Mouse (Mus musculus) myocyte (in vitro differentiated cells): Measurements from ENCODE around the gene 1700017D01Rik. TPM values are rescaled to one million over a fixed set of nuclear protein-coding genes. Genes with fewer than 3 reads are reported as not detected.
"Not testable (repeated sequence)": the region's sequence is repeated elsewhere in the genome, so short reads cannot be mapped to it uniquely, and the experiment has no call there.

Source experiments
- H3K27me3 ChIP-seq: one replicate; pipeline ENCODE4 v1.6.1; 2011; ENCODE audit not compliant: control insufficient read depth, insufficient read depth, insufficient read length
- H3K36me3 ChIP-seq: one replicate; pipeline ENCODE4 v1.6.1; 2011; ENCODE audit not compliant: control insufficient read depth, insufficient read depth
- H3K4me2 ChIP-seq: one replicate; pipeline ENCODE4 v1.6.1; 2011; ENCODE audit warnings: low read depth, control low read depth
- H3K4me3 ChIP-seq: one replicate; pipeline ENCODE4 v1.5.1; 2011; ENCODE audit warnings: mild to moderate bottlenecking, control low read depth, moderate library complexity
- H3K79me2 ChIP-seq: one replicate; pipeline ENCODE4 v1.6.1; 2011; ENCODE audit not compliant: control insufficient read depth, insufficient read depth
- H3ac ChIP-seq: one replicate; pipeline ENCODE4 v1.6.1; 2011; ENCODE audit not compliant: control insufficient read depth, insufficient read length
- CEBPB ChIP-seq: IDR thresholded peaks from 2 replicates; pipeline ENCODE4 v1.6.1; 2011; ENCODE audit warnings: mild to moderate bottlenecking, moderate library complexity; ENCODE audit not compliant: poor library complexity, insufficient read depth, severe bottlenecking
- E2F4 ChIP-seq: IDR thresholded peaks from one replicate; pipeline ENCODE4 v1.6.1; 2011; ENCODE audit warnings: mild to moderate bottlenecking, control low read depth, moderate library complexity; ENCODE audit not compliant: insufficient read depth
- MAX ChIP-seq: IDR thresholded peaks from one replicate; pipeline ENCODE4 v1.6.1; 2011; ENCODE audit warnings: low read depth, mild to moderate bottlenecking, control low read depth
- MYOD1 ChIP-seq, 3 experiments: IDR thresholded peaks; one replicate each; pipeline ENCODE4 v1.6.1; 2011; ENCODE audit warnings: control low read depth in 2 of 3, low read depth in 2 of 3, mild to moderate bottlenecking in 2 of 3, moderate library complexity in 1 of 3; ENCODE audit not compliant: insufficient read length in 2 of 3, control insufficient read depth in 1 of 3
- MYOG ChIP-seq, 3 experiments: IDR thresholded peaks; one replicate each; pipeline ENCODE4 v1.6.1; 2011; ENCODE audit warnings: control low read depth in 2 of 3, low read depth in 2 of 3, mild to moderate bottlenecking in 2 of 3; ENCODE audit not compliant: insufficient read length in 2 of 3, control insufficient read depth in 1 of 3, insufficient read depth in 1 of 3
- POLR2A ChIP-seq: IDR thresholded peaks from one replicate; pipeline ENCODE4 v1.6.1; 2011; ENCODE audit warnings: low read depth, mild to moderate bottlenecking, control low read depth, moderate library complexity; ENCODE audit not compliant: insufficient read length
- POLR2AphosphoS2 ChIP-seq: IDR thresholded peaks from one replicate; pipeline ENCODE4 v1.6.1; 2011; ENCODE audit warnings: low read depth, control low read depth; ENCODE audit not compliant: insufficient read length
- REST ChIP-seq: IDR thresholded peaks from one replicate; pipeline ENCODE4 v1.6.1; 2011; ENCODE audit warnings: mild to moderate bottlenecking, control low read depth, moderate library complexity; ENCODE audit not compliant: insufficient read depth, insufficient read length
- SRF ChIP-seq: IDR thresholded peaks from one replicate; pipeline ENCODE4 v1.6.1; 2011; ENCODE audit warnings: low read depth; ENCODE audit not compliant: control insufficient read depth, insufficient read length
- TCF12 ChIP-seq: IDR thresholded peaks from one replicate; pipeline ENCODE4 v1.6.1; 2011; ENCODE audit warnings: mild to moderate bottlenecking, control low read depth; ENCODE audit not compliant: poor library complexity, insufficient read depth, severe bottlenecking
- TCF3 ChIP-seq: IDR thresholded peaks from one replicate; pipeline ENCODE4 v1.6.1; 2011; ENCODE audit warnings: low read depth, control low read depth; ENCODE audit not compliant: insufficient read length
- USF1 ChIP-seq: IDR thresholded peaks from one replicate; pipeline ENCODE4 v1.6.1; 2011; ENCODE audit warnings: low read depth, mild to moderate bottlenecking, control low read depth, moderate library complexity
- polyA plus RNA-seq: library from polyadenylated mRNA; unstranded; fragments of >200 nt; fragmentation: generic; extraction: Trizol; gene quantifications from one replicate; pipeline ENCODE4 v1.2.1, GENCODE M21; 2012; ENCODE audit warnings: missing spikeins

Gene 1700017D01Rik
- not detected for polyA plus RNA-seq

DNA sequence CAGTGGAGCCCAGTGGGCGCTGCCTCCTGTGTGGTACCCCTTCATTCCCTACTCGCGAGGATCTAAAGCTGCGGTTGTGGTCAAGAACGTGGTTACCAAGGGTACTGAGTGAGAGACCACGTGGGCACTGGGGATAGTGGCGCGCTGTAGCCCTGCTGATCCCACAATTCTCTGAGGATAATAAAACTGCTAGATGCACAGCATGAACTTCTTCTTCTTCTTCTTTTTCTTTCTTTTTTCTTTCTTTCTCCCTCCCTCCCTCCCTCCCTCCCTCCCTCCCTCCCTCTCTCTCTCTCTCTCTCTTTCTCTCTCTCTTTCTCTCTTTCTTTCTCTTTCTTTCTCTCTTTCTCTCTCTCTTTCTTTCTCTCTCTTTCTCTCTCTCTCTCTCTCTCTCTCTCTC lies at the start of gene 1700017D01Rik:
1700017D01Rik (minus strand) TSS at position 101 of the 400 bp plus-strand sequence.
- H3K36me3 ChIP-seq, H3K79me2 ChIP-seq, H3K4me2 ChIP-seq, H3K27me3 ChIP-seq, H3K4me3 ChIP-seq, H3ac ChIP-seq: not testable (repeated sequence)

DNA sequence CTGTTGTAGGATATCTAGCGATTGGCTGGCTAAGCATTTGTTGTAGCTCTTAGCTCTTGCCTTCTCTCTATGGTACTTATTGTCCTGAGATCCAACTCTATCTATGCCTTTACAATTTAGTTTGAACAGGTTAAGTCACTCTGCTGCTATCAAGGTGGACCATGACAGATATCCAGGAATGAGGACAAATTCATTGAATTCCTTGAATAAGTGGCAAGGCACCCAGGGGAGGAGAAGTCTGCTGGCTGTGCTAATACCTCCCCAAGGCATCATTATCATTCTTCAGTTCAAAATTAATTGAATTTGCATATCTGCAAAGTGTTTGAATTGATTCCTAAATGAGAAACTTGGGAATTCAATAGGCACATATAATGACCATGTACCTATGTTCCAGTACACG lies 46.8 kb upstream of the 1700017D01Rik start:
- H3K79me2 ChIP-seq = no peaks in the 10 kb centered on the region
- TF ChIP-seq POLR2AphosphoS2 (no peak), USF1 (no peak), CEBPB (no peak), TCF3 (no peak), SRF (no peak), E2F4 (no peak), MAX (no peak), REST (no peak), MYOG (IDR thresholded peaks at IDR 0.05; ENCODE audit: control insufficient read depth in 1 of 3, insufficient read depth in 1 of 3, insufficient read length in 2 of 3, low read depth in 2 of 3) (no peak), TCF12 (no peak), MYOD1 (IDR thresholded peaks at IDR 0.05; ENCODE audit: control insufficient read depth in 1 of 3, insufficient read length in 2 of 3, low read depth in 2 of 3) (no peak), POLR2A (no peak)
- no peak overlapping the region for H3ac ChIP-seq
- no peak overlapping the region for H3K4me2 ChIP-seq
- H3K4me3 ChIP-seq = no peak overlapping the region
- no peaks in the 10 kb centered on the region for H3K27me3 ChIP-seq
- H3K36me3 ChIP-seq = no peaks in the 10 kb centered on the region

GRCm38 (mm10) chr19:11165172-11165571 lies 34.5 kb upstream of the 1700017D01Rik start, which contains the start of gene 1700025F22Rik:
Gene 1700025F22Rik, minus strand, starts transcription at chr19:11165320.
- no peaks in the 10 kb centered on the region for H3K36me3 ChIP-seq
- no peaks in the 10 kb centered on the region for H3K79me2 ChIP-seq
- no peak within 1 kb of the TSS for H3K4me2 ChIP-seq
- no peak within 1 kb of the TSS for H3K4me3 ChIP-seq
- no peak for TF ChIP-seq TCF12
- no peak for TF ChIP-seq SRF
- TF ChIP-seq USF1 = no peak
- TF ChIP-seq POLR2A = no peak
- no peak for TF ChIP-seq CEBPB
- no peak for TF ChIP-seq POLR2AphosphoS2
- TF ChIP-seq REST = no peak
- TF ChIP-seq MYOG (IDR thresholded peaks at IDR 0.05; ENCODE audit: control insufficient read depth in 1 of 3, insufficient read depth in 1 of 3, insufficient read length in 2 of 3, low read depth in 2 of 3) = no peak
- TF ChIP-seq MAX = no peak
- no peak for TF ChIP-seq TCF3
- no peak for TF ChIP-seq MYOD1 (IDR thresholded peaks at IDR 0.05; ENCODE audit: control insufficient read depth in 1 of 3, insufficient read length in 2 of 3, low read depth in 2 of 3)
- TF ChIP-seq E2F4 = no peak
- no peak within 1 kb of the TSS for H3ac ChIP-seq
- no peaks in the 10 kb centered on the region for H3K27me3 ChIP-seq

- H3K79me2 ChIP-seq, H3K4me3 ChIP-seq, H3K36me3 ChIP-seq, H3K4me2 ChIP-seq, H3ac ChIP-seq, H3K27me3 ChIP-seq: not testable (repeated sequence)
Observed at GRCm38 (mm10) chr19:11157890-11158289, 27.2 kb upstream of the 1700017D01Rik start.

GRCm38 (mm10) chr19:11135336-11135735 lies 4.7 kb upstream of the 1700017D01Rik start:
- TF ChIP-seq USF1 = no peak
- TF ChIP-seq SRF = no peak
- no peak for TF ChIP-seq MYOG (IDR thresholded peaks at IDR 0.05; ENCODE audit: control insufficient read depth in 1 of 3, insufficient read depth in 1 of 3, insufficient read length in 2 of 3, low read depth in 2 of 3)
- TF ChIP-seq MAX = no peak
- no peak for TF ChIP-seq POLR2AphosphoS2
- TF ChIP-seq E2F4 = no peak
- no peak for TF ChIP-seq TCF12
- no peak for TF ChIP-seq POLR2A

DNA sequence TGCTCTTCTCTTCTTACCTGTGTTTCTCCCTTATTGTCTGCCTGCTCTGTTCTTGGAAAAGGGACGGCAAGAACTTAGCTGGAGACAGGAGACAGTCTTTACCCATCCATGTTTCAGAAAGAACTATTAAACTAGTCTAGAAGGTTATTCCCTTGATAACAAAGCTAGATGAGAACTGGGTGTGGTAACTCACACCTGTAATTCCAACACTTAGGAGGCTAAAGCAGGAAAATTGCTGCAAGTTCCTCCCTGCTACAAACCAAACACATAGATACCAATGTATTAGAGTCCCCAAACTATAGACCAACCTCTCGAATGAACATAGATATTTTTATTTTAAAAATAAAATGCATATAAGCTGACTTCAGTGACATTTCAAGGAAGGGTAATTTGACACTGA lies 4.2 kb upstream of the 1700017D01Rik start:
- Histone ChIP-seq H3ac (no peak overlapping the region), H3K36me3 (no peaks in the 10 kb centered on the region), H3K4me3 (no peak overlapping the region), H3K27me3 (no peaks in the 10 kb centered on the region), H3K4me2 (no peak overlapping the region), H3K79me2 (no peaks in the 10 kb centered on the region)
- no peak for TF ChIP-seq POLR2A
- TF ChIP-seq SRF = no peak
- no peak for TF ChIP-seq MYOG (IDR thresholded peaks at IDR 0.05; ENCODE audit: control insufficient read depth in 1 of 3, insufficient read depth in 1 of 3, insufficient read length in 2 of 3, low read depth in 2 of 3)
- TF ChIP-seq REST = no peak
- no peak for TF ChIP-seq MAX
- TF ChIP-seq E2F4 = no peak
- no peak for TF ChIP-seq MYOD1 (IDR thresholded peaks at IDR 0.05; ENCODE audit: control insufficient read depth in 1 of 3, insufficient read length in 2 of 3, low read depth in 2 of 3)
- TF ChIP-seq CEBPB = no peak
- no peak for TF ChIP-seq USF1
- no peak for TF ChIP-seq POLR2AphosphoS2
- no peak for TF ChIP-seq TCF3

More at GRCm38 (mm10) chr19:11135336-11135735, 4.7 kb upstream of the 1700017D01Rik start:
- no peaks in the 10 kb centered on the region for H3K27me3 ChIP-seq
- no peak overlapping the region for H3K4me3 ChIP-seq
- H3K4me2 ChIP-seq = no peak overlapping the region
- H3K36me3 ChIP-seq = no peaks in the 10 kb centered on the region
- no peak overlapping the region for H3ac ChIP-seq
- H3K79me2 ChIP-seq = no peaks in the 10 kb centered on the region
